Mouse (Mus musculus) erythroblast, embryonic 14.5 days (primary cell): ENCODE results near the gene Hmgb1. TPM values are rescaled to one million over a fixed set of nuclear protein-coding genes. Genes with fewer than 3 reads are reported as not detected.

Experiments
- H3K27me3 ChIP-seq: 2 replicates; pipeline ENCODE4 v1.6.1; 2012; ENCODE audit warnings: inconsistent platforms; ENCODE audit not compliant: control insufficient read depth
- H3K36me3 ChIP-seq: 2 replicates; pipeline ENCODE4 v1.6.1; 2012; ENCODE audit warnings: mild to moderate bottlenecking, inconsistent platforms; ENCODE audit not compliant: control insufficient read depth
- H3K4me1 ChIP-seq: 2 replicates; pipeline ENCODE4 v1.6.1; 2012; ENCODE audit warnings: inconsistent platforms; ENCODE audit not compliant: control insufficient read depth
- H3K4me3 ChIP-seq: replicated peaks from 2 replicates; pipeline ENCODE3; 2012; ENCODE audit warnings: moderate library complexity, mild to moderate bottlenecking, inconsistent platforms
- H3K9me3 ChIP-seq: 2 replicates; pipeline ENCODE4 v1.6.1; 2012; ENCODE audit warnings: low read length, inconsistent platforms, mixed read lengths; ENCODE audit not compliant: control insufficient read depth
- GATA1 ChIP-seq: IDR thresholded peaks from 2 replicates; pipeline ENCODE4 v1.6.1; 2012; ENCODE audit warnings: low read length, inconsistent platforms, mixed read lengths
- TAL1 ChIP-seq: IDR thresholded peaks from 3 replicates; pipeline ENCODE4 v1.6.1; 2012; ENCODE audit warnings: low read length, inconsistent platforms, mixed read lengths
- polyA plus RNA-seq: library from polyadenylated mRNA; stranded (reverse); fragments of >175 nt; gene quantifications from 2 replicates; pipeline ENCODE4 v1.2.3, GENCODE M21; 2012

The Hmgb1 gene
- polyA plus RNA-seq, 1 experiment: 99.1 TPM

GRCm38 (mm10) chr5:149016261-149016660 lies 168.0 kb downstream of the Hmgb1 start:
- Histone ChIP-seq H3K4me3 (no peak overlapping the region), H3K36me3 (no peaks in the 10 kb centered on the region), H3K9me3 (no peaks in the 10 kb centered on the region), H3K4me1 (peaks cover 20% of the 10 kb centered on the region), H3K27me3 (peaks cover 13% of the 10 kb centered on the region)
- no peak for TF ChIP-seq TAL1
- TF ChIP-seq GATA1: no peak

- Histone ChIP-seq H3K4me3 (peak overlapping the region; percentile 64), H3K9me3 (no peaks in the 10 kb centered on the region), H3K27me3 (peaks cover 8% of the 10 kb centered on the region), H3K4me1 (peaks cover 19% of the 10 kb centered on the region), H3K36me3 (no peaks in the 10 kb centered on the region)
- no peak for TF ChIP-seq GATA1
- TF ChIP-seq TAL1: no peak
Measured at GRCm38 (mm10) chr5:149015335-149016201, 168.7 kb downstream of the Hmgb1 start.

DNA sequence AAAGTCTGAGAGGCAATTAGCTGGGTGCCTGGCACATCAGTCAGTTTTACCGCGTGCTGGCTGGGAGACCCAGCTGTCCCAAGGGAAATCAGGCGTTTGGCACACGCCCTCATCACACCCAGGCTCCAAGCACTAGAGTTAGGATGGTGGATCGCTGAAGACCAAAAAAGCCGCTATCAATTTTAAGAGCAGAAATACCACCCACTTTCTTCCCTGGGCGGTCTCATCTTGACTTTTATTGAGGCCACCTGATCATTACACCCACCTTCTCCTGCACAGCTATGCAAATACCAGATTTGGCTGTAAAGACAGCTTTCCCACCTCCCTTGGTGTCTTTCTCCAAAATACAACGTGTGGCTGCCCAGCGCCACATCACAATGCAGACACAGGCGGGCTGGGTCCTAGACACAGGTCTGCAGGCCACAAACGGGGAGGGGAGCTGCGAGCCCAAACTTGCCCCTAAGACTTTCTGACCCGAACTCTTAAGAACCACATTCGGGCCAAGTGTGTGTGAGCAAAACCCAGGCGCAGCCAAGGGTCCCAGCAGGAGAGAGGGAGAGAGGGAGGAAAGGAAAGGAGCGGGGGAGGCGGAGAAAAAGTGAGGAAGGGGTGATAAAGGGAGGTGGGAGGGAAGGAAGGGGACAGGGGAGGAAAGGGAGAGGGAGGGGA lies 169.6 kb downstream of the Hmgb1 start:
- TF ChIP-seq GATA1 (no peak), TAL1 (no peak)
- H3K4me3 ChIP-seq: peak overlapping the region; percentile 64
- H3K36me3 ChIP-seq: no peaks in the 10 kb centered on the region

DNA sequence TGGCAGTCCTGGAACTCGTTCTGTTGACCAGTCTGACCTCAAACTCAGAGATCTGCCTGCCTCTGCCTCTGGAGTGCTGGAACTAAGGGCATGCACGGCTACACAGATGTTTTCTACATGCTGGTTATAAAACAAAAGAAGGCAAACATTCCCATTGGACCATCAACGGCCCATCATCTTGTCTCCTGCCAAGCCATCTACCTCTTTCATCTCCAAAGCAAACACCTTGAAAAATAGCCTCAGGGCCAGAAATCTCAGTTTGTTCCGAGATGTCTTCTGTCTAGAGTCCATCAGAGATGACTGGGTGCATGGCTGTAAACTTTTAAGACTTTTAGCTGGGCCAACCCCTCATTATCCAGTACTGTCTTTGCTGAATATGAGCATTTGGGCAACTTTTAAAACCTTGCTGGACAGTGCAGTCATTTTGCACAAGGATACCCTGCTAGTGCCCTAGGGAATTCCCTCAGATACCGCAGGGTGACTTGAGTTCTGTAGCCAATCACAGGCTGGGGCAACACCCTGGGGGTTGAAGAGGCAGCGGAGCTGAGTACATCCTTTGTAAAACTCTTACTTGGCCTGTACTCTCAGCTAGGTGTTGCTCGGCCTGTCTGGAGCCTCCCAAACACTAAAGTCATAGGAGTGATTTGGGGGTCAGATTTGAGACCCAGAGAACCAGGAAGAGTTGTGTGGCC lies 170.3 kb downstream of the Hmgb1 start:
- peaks cover 5% of the 10 kb centered on the region for H3K27me3 ChIP-seq
- no peaks in the 10 kb centered on the region for H3K9me3 ChIP-seq
- no peaks in the 10 kb centered on the region for H3K36me3 ChIP-seq
- H3K4me1 ChIP-seq: peaks cover 18% of the 10 kb centered on the region
- TF ChIP-seq TAL1: no peak
- no peak for TF ChIP-seq GATA1
- no peak overlapping the region for H3K4me3 ChIP-seq

More for the DNA sequence above, 169.6 kb downstream of the Hmgb1 start:
- Histone ChIP-seq H3K4me1 (peaks cover 18% of the 10 kb centered on the region), H3K9me3 (no peaks in the 10 kb centered on the region), H3K27me3 (peaks cover 5% of the 10 kb centered on the region)

DNA sequence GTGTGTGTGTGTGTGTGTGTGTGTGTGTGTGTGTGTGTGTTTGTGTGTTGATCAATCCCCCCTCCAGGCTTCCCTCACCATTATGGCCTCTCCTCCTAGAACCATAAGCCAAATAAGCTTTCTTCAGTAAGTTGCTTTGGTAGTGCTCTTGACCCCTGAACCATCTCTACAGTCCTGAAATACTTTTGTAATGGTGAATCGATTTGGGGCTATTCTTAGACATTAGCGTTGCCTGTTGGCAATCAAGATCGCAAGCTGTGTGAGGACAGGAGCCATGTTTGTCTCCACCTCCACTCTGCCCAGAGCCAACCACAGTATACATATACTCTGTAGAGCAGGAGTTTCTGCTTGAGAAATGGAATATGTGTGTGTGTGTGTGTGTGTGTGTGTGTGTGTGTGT lies 175.2 kb downstream of the Hmgb1 start:
- Histone ChIP-seq H3K27me3 (no peaks in the 10 kb centered on the region), H3K36me3 (no peaks in the 10 kb centered on the region), H3K9me3 (no peaks in the 10 kb centered on the region), H3K4me3 (no peak overlapping the region), H3K4me1 (peaks cover 17% of the 10 kb centered on the region)
- TF ChIP-seq TAL1: no peak
- TF ChIP-seq GATA1: no peak

DNA sequence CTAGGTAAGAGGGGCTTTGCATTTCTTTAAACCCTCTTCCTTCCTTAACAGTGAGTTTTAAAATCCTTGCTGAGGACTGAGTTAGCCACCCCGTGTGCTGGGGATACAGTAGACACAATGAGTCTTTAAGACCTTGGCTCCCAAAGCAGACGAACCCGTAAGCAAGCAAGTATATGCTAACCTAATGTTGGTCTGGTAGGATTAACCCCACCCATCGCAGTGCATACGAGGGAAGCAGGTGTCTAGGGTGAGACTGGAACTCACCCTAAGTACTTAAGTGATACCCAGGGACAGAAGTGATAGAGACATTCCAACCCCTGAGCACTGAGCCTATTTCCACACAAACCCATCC lies 177.0 kb downstream of the Hmgb1 start:
- no peak overlapping the region for H3K4me3 ChIP-seq
- H3K27me3 ChIP-seq: no peaks in the 10 kb centered on the region
- no peaks in the 10 kb centered on the region for H3K9me3 ChIP-seq
- no peaks in the 10 kb centered on the region for H3K36me3 ChIP-seq
- peaks cover 17% of the 10 kb centered on the region for H3K4me1 ChIP-seq
- TF ChIP-seq GATA1 (no peak), TAL1 (no peak)

DNA sequence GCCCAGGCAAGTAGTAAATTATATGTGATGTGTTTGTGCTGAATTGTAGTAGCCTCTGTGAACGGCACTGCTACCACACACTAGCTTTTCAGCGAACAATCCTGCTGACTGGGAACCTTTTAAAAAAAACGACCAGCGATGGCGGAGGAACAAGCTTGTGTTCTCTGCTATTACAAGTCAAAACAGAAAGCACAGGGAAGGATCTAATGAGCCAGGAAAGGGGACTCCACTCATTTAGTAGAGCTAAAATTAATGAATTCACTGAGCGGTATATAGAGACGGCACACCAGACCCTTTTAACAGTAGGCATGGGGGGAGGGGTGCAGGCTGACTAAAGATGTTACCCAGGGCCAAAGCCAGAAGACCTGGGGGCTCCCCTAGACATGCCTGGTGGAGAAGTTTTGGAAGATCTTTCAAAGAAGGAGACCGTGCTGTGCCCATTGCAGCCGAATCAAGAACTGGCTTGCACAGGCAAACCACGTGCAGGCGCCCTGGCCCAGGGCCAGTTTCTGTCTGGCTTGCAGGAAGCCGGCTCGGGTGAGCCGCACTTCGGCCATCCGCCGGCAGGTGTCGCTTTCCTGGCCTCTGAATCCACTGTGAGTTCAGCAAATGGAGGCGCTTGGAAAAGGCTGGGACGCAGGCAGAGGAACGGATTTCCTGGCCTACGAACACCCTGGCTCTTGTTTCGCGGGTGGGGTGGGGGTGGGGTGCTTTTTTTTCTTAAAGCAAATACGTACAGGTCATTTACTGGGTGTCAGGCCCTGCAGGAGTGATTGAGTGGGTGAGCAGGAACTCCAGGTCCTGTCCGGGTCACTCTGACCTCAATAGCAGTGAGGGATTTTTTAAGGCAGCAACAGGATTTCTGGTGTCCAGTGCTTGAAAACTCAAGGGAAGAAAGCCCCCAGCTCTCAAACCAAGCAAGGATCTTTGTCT lies 177.7 kb downstream of the Hmgb1 start:
- Histone ChIP-seq H3K4me1 (peaks cover 17% of the 10 kb centered on the region), H3K9me3 (no peaks in the 10 kb centered on the region), H3K27me3 (no peaks in the 10 kb centered on the region), H3K4me3 (no peak overlapping the region), H3K36me3 (no peaks in the 10 kb centered on the region)
- no peak for TF ChIP-seq TAL1

DNA sequence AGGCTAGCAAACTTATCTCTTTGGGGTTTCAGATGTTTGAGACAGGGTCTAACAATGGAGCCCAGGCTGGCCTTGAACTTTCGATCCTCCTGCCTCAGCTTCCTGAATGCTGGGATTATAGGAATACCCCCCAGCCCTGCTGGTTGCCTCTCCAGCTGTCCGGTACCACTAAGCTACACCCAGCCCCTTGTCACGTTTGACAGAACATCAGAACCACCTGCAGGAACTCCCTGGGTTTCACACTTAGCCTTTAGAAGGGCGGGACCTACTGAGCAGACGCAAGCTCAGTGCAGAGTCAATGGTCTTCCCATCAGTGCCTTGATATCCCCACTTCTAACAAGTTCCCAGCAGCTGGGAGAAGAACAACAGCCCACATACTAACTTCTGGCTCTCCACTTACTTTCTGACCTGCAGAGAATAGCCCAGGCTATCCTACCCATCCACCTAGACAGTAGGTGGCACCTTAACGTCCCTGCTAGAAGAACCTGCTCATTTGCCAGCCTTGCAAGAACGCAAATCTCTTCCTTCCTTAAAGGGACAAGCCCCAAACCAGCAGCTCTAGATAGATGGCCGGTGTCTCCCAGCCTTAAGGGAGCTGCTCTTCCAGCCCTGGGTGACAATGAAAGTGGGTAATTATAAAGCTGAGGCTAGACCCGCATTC lies 178.5 kb downstream of the Hmgb1 start:
- Histone ChIP-seq H3K27me3 (no peaks in the 10 kb centered on the region), H3K4me3 (no peak overlapping the region), H3K4me1 (peaks cover 17% of the 10 kb centered on the region), H3K9me3 (peaks cover 3% of the 10 kb centered on the region; the same call in 1 of the 2 replicates), H3K36me3 (no peaks in the 10 kb centered on the region)
- TF ChIP-seq GATA1 (no peak), TAL1 (no peak)
